Mouse (Mus musculus) MEL (cell line): ENCODE data around the gene Zg16. TPM values are rescaled to one million over a fixed set of nuclear protein-coding genes. Genes with fewer than 3 reads are reported as not detected.
A peak's percentile ranks its signal among the peaks of the same experiment; 100 is the strongest.

Source experiments
- DNase-seq: peaks from one replicate; pipeline ENCODE4 v3.0.0; 2011; ENCODE audit warnings: low read depth, low spot score
- H3K27ac ChIP-seq: 2 replicates; pipeline ENCODE4 v1.5.1; 2012; ENCODE audit warnings: low read depth, mild to moderate bottlenecking, control low read depth, low read length, moderate library complexity; ENCODE audit not compliant: control insufficient read depth
- H3K27me3 ChIP-seq, 2 experiments: fragments of 150-350 bp in 1 of 2; sonication (generic) in 1 of 2; 2 replicates each; pipeline ENCODE4 v1.6.1; 2012; ENCODE audit warnings: low read length in 2 of 2, mild to moderate bottlenecking in 2 of 2, improper control_type of control experiment in 1 of 2, moderate library complexity in 1 of 2; ENCODE audit not compliant: insufficient read depth in 2 of 2, control insufficient read depth in 1 of 2
- H3K36me3 ChIP-seq, 2 experiments: 2 replicates each; pipeline ENCODE4 v1.6.1; 2012 to 2014; ENCODE audit warnings: low read length in 2 of 2, improper control_type of control experiment in 1 of 2, inconsistent platforms in 1 of 2, mild to moderate bottlenecking in 1 of 2; ENCODE audit not compliant: insufficient read depth in 2 of 2, control insufficient read depth in 1 of 2
- H3K4me1 ChIP-seq, 2 experiments: fragments of 150-350 bp in 1 of 2; sonication (generic) in 1 of 2; 2 replicates each; pipeline ENCODE4 v1.6.1; 2012; ENCODE audit warnings: low read length in 2 of 2, improper control_type of control experiment in 1 of 2, mild to moderate bottlenecking in 1 of 2; ENCODE audit not compliant: insufficient read depth in 2 of 2, control insufficient read depth in 1 of 2
- H3K4me3 ChIP-seq, 2 experiments: fragments of 150-350 bp in 1 of 2; sonication (generic) in 1 of 2; 2 replicates each; pipeline ENCODE4 v1.5.1; 2012; ENCODE audit warnings: low read depth in 2 of 2, low read length in 2 of 2, mild to moderate bottlenecking in 2 of 2, moderate library complexity in 2 of 2, control low read depth in 1 of 2, improper control_type of control experiment in 1 of 2; ENCODE audit not compliant: control insufficient read depth in 1 of 2, insufficient read depth in 1 of 2
- H3K79me2 ChIP-seq: 2 replicates; pipeline ENCODE4 v1.6.1; 2012; ENCODE audit warnings: mild to moderate bottlenecking, low read length, moderate library complexity; ENCODE audit not compliant: control insufficient read depth, poor library complexity, insufficient read depth
- H3K9ac ChIP-seq: 2 replicates; pipeline ENCODE4 v1.6.1; 2012; ENCODE audit warnings: low read depth, mild to moderate bottlenecking, control low read depth, low read length, moderate library complexity; ENCODE audit not compliant: control insufficient read depth, poor library complexity, severe bottlenecking
- H3K9me3 ChIP-seq: fragments of 150-350 bp; sonication (generic); replicated peaks from 2 replicates; pipeline ENCODE4 v1.6.1; 2012; ENCODE audit warnings: mild to moderate bottlenecking, low read length, improper control_type of control experiment, moderate library complexity; ENCODE audit not compliant: insufficient read depth
- BHLHE40 ChIP-seq: IDR thresholded peaks from 2 replicates; pipeline ENCODE4 v1.6.1; 2012; ENCODE audit warnings: low read depth, mild to moderate bottlenecking, inconsistent platforms, low read length, improper control_type of control experiment, borderline replicate concordance
- CTCF ChIP-seq, 3 experiments: IDR thresholded peaks in 2 of 3; conservative IDR thresholded peaks in 1 of 3; 2 replicates each; pipeline ENCODE4 v1.5.1; 2011 to 2012; ENCODE audit warnings: low read length in 3 of 3, low read depth in 2 of 3, mild to moderate bottlenecking in 2 of 3, improper control_type of control experiment in 1 of 3, inconsistent platforms in 1 of 3, mixed read lengths in 1 of 3, moderate library complexity in 1 of 3; ENCODE audit not compliant: control insufficient read depth in 1 of 3, insufficient read depth in 1 of 3, poor library complexity in 1 of 3, severe bottlenecking in 1 of 3
- E2F4 ChIP-seq: IDR thresholded peaks from 2 replicates; pipeline ENCODE4 v1.6.1; 2011; ENCODE audit warnings: low read depth, low read length, improper control_type of control experiment, borderline replicate concordance
- ELF1 ChIP-seq: IDR thresholded peaks from 2 replicates; pipeline ENCODE4 v1.6.1; 2014; ENCODE audit warnings: low read depth, mild to moderate bottlenecking, inconsistent platforms, low read length, improper control_type of control experiment, moderate library complexity
- EP300 ChIP-seq, 2 experiments: IDR thresholded peaks; 2 replicates each; pipeline ENCODE4 v1.6.1; 2011; ENCODE audit warnings: improper control_type of control experiment in 2 of 2, low read length in 2 of 2, low read depth in 1 of 2, mild to moderate bottlenecking in 1 of 2
- ETS1 ChIP-seq: IDR thresholded peaks from 2 replicates; pipeline ENCODE4 v1.6.1; 2012; ENCODE audit warnings: low read depth, mild to moderate bottlenecking, inconsistent platforms, low read length, improper control_type of control experiment, moderate library complexity
- GABPA ChIP-seq: IDR thresholded peaks from 2 replicates; pipeline ENCODE4 v1.6.1; 2012; ENCODE audit warnings: low read depth, mild to moderate bottlenecking, inconsistent platforms, low read length, improper control_type of control experiment, moderate library complexity
- GATA1 ChIP-seq: IDR thresholded peaks from 2 replicates; pipeline ENCODE4 v1.6.1; 2011; ENCODE audit warnings: low read depth, low read length, improper control_type of control experiment
- KAT2A ChIP-seq: conservative IDR thresholded peaks from 2 replicates; pipeline ENCODE4 v1.6.1; 2012; ENCODE audit warnings: low read depth, low read length, improper control_type of control experiment, inconsistent platforms
- MAFK ChIP-seq: IDR thresholded peaks from 2 replicates; pipeline ENCODE4 v1.6.1; 2011; ENCODE audit warnings: low read depth, mild to moderate bottlenecking, low read length, improper control_type of control experiment, borderline replicate concordance
- MAZ ChIP-seq: IDR thresholded peaks from 2 replicates; pipeline ENCODE4 v1.6.1; 2012; ENCODE audit warnings: low read depth, mild to moderate bottlenecking, inconsistent platforms, low read length, improper control_type of control experiment
- MEF2A ChIP-seq: IDR thresholded peaks from 2 replicates; pipeline ENCODE4 v1.6.1; 2014; ENCODE audit warnings: low read depth, mild to moderate bottlenecking, inconsistent platforms, low read length, improper control_type of control experiment; ENCODE audit not compliant: poor library complexity, insufficient replicate concordance, severe bottlenecking; ENCODE audit errors: extremely low read depth
- MXI1 ChIP-seq: IDR thresholded peaks from 2 replicates; pipeline ENCODE4 v1.6.1; 2011; ENCODE audit warnings: mild to moderate bottlenecking, low read depth, low read length, improper control_type of control experiment
- MYC ChIP-seq: IDR thresholded peaks from 2 replicates; pipeline ENCODE4 v1.6.1; 2011; ENCODE audit warnings: low read depth, mild to moderate bottlenecking, low read length, improper control_type of control experiment, moderate library complexity
- NRF1 ChIP-seq: IDR thresholded peaks from 2 replicates; pipeline ENCODE4 v1.6.1; 2014; ENCODE audit warnings: low read depth, mild to moderate bottlenecking, inconsistent platforms, low read length, improper control_type of control experiment, moderate library complexity; ENCODE audit not compliant: poor library complexity, insufficient read depth, severe bottlenecking
- RCOR1 ChIP-seq: IDR thresholded peaks from 2 replicates; pipeline ENCODE4 v1.6.1; 2012; ENCODE audit warnings: low read depth, mild to moderate bottlenecking, inconsistent platforms, low read length, improper control_type of control experiment
- SIN3A ChIP-seq: IDR thresholded peaks from 2 replicates; pipeline ENCODE4 v1.6.1; 2012; ENCODE audit warnings: low read length, improper control_type of control experiment, inconsistent platforms
- SMC3 ChIP-seq: IDR thresholded peaks from 2 replicates; pipeline ENCODE4 v1.6.1; 2011; ENCODE audit warnings: low read depth, low read length, improper control_type of control experiment
- TAL1 ChIP-seq: IDR thresholded peaks from 2 replicates; pipeline ENCODE4 v1.6.1; 2012; ENCODE audit warnings: mild to moderate bottlenecking, inconsistent platforms, low read length, moderate library complexity, mixed read lengths
- TCF12 ChIP-seq: IDR thresholded peaks from 2 replicates; pipeline ENCODE4 v1.6.1; 2014; ENCODE audit warnings: low read depth, mild to moderate bottlenecking, inconsistent platforms, low read length, improper control_type of control experiment, moderate library complexity
- UBTF ChIP-seq: IDR thresholded peaks from 2 replicates; pipeline ENCODE4 v1.6.1; 2012; ENCODE audit warnings: low read depth, mild to moderate bottlenecking, inconsistent platforms, low read length, improper control_type of control experiment, moderate library complexity, borderline replicate concordance; ENCODE audit not compliant: insufficient read depth
- ZC3H11A ChIP-seq: IDR thresholded peaks from 2 replicates; pipeline ENCODE4 v1.6.1; 2012; ENCODE audit warnings: low read depth, mild to moderate bottlenecking, inconsistent platforms, low read length, improper control_type of control experiment
- ZKSCAN1 ChIP-seq: IDR thresholded peaks from 2 replicates; pipeline ENCODE4 v1.6.1; 2012; ENCODE audit warnings: low read depth, mild to moderate bottlenecking, inconsistent platforms, low read length, improper control_type of control experiment, moderate library complexity
- ZMIZ1 ChIP-seq: IDR thresholded peaks from 2 replicates; pipeline ENCODE4 v1.6.1; 2012; ENCODE audit warnings: low read depth, mild to moderate bottlenecking, inconsistent platforms, low read length, improper control_type of control experiment, moderate library complexity
- polyA plus RNA-seq, 2 experiments: library from polyadenylated mRNA; stranded (reverse) in 1 of 2; unstranded in 1 of 2; fragments of >175 nt in 1 of 2; fragments of >200 nt in 1 of 2; gene quantifications; 2 replicates each; pipeline versions ENCODE4 v1.2.1 to v1.2.4; 2012; ENCODE audit warnings: low replicate concordance in 2 of 2, low read depth in 1 of 2; ENCODE audit not compliant: insufficient read length in 2 of 2, insufficient read depth in 1 of 2, missing spikeins in 1 of 2
- total RNA-seq: library from RNA; depleted of rRNA; stranded (reverse); fragments of 300-350 nt; gene quantifications from 2 replicates; pipeline ENCODE4 v1.2.3, GENCODE M21; 2012

Gene Zg16
- total and polyA plus RNA-seq, 3 experiments, result 50.4 to 89.3 TPM; not detected in 1

GRCm38 (mm10) chr7:127041851-127042672 is 45.1 kb downstream of the Zg16 start, which contains the start of gene Kif22 (continued):
- TF ChIP-seq UBTF (0 out of 2 replicates have a peak, but pooled peaks have one; percentile 31), TAL1 (no peak), GABPA (no peak), E2F4 (peak; percentile 77; the same call in 1 of the 2 replicates)

DNA sequence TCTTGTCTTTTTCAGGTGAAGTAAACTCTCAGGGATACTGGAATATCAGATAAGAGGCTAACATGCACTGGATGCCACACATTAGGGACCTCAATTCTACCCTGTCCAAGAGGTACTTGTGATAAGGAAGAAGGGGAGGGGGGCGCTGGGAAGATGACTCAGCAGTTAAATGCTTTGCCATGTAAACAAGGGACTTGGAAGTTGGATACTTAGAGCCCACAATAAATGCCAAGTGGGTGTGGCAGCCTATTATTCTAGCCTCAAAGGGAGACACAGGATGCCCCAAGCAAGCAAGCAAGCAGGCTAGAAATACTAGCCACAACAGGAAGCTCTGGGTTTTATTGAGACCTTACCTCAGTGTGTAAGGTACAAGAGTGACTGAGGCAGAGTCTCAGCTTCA is 55.9 kb downstream of the Zg16 start:
- TF ChIP-seq EP300 (IDR thresholded peaks at IDR 0.05; ENCODE audit: low read depth in 1 of 2, low read length in 2 of 2) (peak; percentile 10 to 30; a peak in 2 of 4 replicates), ETS1 (peak; percentile 57; the same call in 1 of the 2 replicates), MAFK (peak; percentile 50; the same call in 1 of the 2 replicates), BHLHE40 (no peak), GATA1 (peak; percentile 57), MAZ (no peak), GABPA (peak; percentile 85), SIN3A (peak; percentile 52; the same call in 1 of the 2 replicates), ZMIZ1 (no peak), NRF1 (no peak)
- Histone ChIP-seq H3K9me3 (no peaks in the 10 kb centered on the region), H3K79me2 (peaks cover under 1% of the 10 kb centered on the region), H3K36me3 (peaks cover 37 to 40% of the 10 kb centered on the region in 2 experiments), H3K27me3 (no peaks in the 10 kb centered on the region), H3K4me3 (no peak overlapping the region), H3K27ac (peak overlapping the region; percentile 89; the same call in 1 of the 2 replicates), H3K9ac (no peak overlapping the region), H3K4me1 (peaks cover 28 to 36% of the 10 kb centered on the region in 2 experiments)
- DNase-seq, result peak; percentile 56

DNA sequence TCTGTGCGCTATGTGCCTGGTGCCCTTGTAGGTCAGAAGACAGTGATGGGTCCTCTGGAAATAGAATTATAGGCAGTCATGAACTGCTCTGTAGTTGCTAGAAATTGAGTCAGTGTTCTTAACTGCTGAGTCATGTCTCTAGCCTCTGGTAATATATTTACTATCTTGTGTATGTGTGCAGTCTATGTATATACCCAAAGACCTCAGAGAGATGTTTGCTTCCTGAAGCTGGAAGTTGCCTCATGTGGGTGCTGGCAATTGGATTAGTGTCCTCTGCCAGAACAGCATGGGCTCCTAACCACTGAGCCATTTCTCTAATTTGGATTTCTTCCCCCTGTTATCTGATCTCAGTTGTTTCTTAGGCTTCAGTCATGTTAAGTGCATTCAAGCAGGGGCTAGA is 57.0 kb downstream of the Zg16 start:
- TF ChIP-seq KAT2A (peak; percentile 39; the same call in 1 of the 2 replicates), GATA1 (peak; percentile 81), MEF2A (no peak), CTCF (IDR thresholded peaks at IDR 0.05 in 2 of 3, conservative IDR thresholded peaks at IDR 0.05 in 1 of 3; ENCODE audit: control insufficient read depth in 1 of 3, insufficient read depth in 1 of 3, low read depth in 2 of 3, low read length in 3 of 3, poor library complexity in 1 of 3, severe bottlenecking in 1 of 3) (no peak), SMC3 (no peak), EP300 (IDR thresholded peaks at IDR 0.05; ENCODE audit: low read depth in 1 of 2, low read length in 2 of 2) (peak; percentile 12 to 48; a peak in 2 of 4 replicates), ZMIZ1 (peak; percentile 40; the same call in 1 of the 2 replicates), NRF1 (no peak), MAFK (peak; percentile 80; the same call in 1 of the 2 replicates), SIN3A (peak; percentile 49; the same call in 1 of the 2 replicates), ETS1 (peak; percentile 80), TCF12 (0 out of 2 replicates have a peak, but pooled peaks have one; percentile 14), MYC (peak; percentile 48; the same call in 1 of the 2 replicates), ELF1 (no peak), RCOR1 (peak; percentile 47; the same call in 1 of the 2 replicates), MXI1 (peak; percentile 81), ZC3H11A (no peak), ZKSCAN1 (no peak)
- H3K9me3 ChIP-seq, result no peaks in the 10 kb centered on the region
- H3K9ac ChIP-seq, result peak overlapping the region; percentile 43
- peak overlapping the region; percentile 89 for H3K27ac ChIP-seq
- DNase-seq, result peak; percentile 78
- H3K27me3 ChIP-seq, result no peaks in the 10 kb centered on the region
- H3K4me1 ChIP-seq, result peaks cover 28 to 36% of the 10 kb centered on the region in 2 experiments
- H3K79me2 ChIP-seq, result peaks cover 11% of the 10 kb centered on the region
- peaks cover 34 to 40% of the 10 kb centered on the region in 2 experiments for H3K36me3 ChIP-seq
- H3K4me3 ChIP-seq, result no peak overlapping the region
